Mouse (Mus musculus): ENCODE results near the gene Clec10a. TPM values are rescaled to one million over a fixed set of nuclear protein-coding genes. Genes with fewer than 3 reads are reported as not detected.
"Not testable (repeated sequence)": the region's sequence is repeated elsewhere in the genome, so short reads cannot be mapped to it uniquely, and the experiment has no call there.

Clec10a gene
- polyA plus RNA-seq, 1 experiment from 2014 or later, result not detected

GRCm38 (mm10) chr11:70169471-70169870 lies 13.5 kb downstream of the Clec10a start:
- not testable (repeated sequence) for H3K27me3 ChIP-seq (ENCODE audit: poor library complexity, severe bottlenecking); H3K27ac ChIP-seq; DNase-seq (ENCODE audit: extremely low spot score, low spot score); H3K36me3 ChIP-seq (replicated peaks); H3K9me3 ChIP-seq; H3K4me1 ChIP-seq; H3K4me3 ChIP-seq
- 95% methylated on average over 7 of the region's 7 CpGs for WGBS

GRCm38 (mm10) chr11:70170291-70170690 lies 14.3 kb downstream of the Clec10a start:
- Histone ChIP-seq H3K4me3 (no peak overlapping the region), H3K9me3 (no peaks in the 10 kb centered on the region), H3K27ac (no peak overlapping the region), H3K27me3 (ENCODE audit: poor library complexity, severe bottlenecking) (no peaks in the 10 kb centered on the region), H3K4me1 (peaks cover 5% of the 10 kb centered on the region), H3K36me3 (replicated peaks) (no peaks in the 10 kb centered on the region)
- 84% methylated on average over 7 of the region's 7 CpGs for WGBS
- DNase-seq (ENCODE audit: extremely low spot score, low spot score), result no peak

- H3K4me3 ChIP-seq, result no peak overlapping the region
- WGBS, result 83% methylated on average over 7 of the region's 7 CpGs
- no peak for DNase-seq (ENCODE audit: extremely low spot score, low spot score)
These were observed 15.2 kb downstream of the Clec10a start for GRCm38 (mm10) chr11:70171181-70171580.

GRCm38 (mm10) chr11:70171847-70172246 lies 15.8 kb downstream of the Clec10a start:
- Histone ChIP-seq H3K4me3 (no peak overlapping the region), H3K4me1 (peaks cover 5% of the 10 kb centered on the region), H3K36me3 (replicated peaks) (no peaks in the 10 kb centered on the region), H3K27ac (no peak overlapping the region), H3K9me3 (0 out of 2 replicates have a peak, but pooled peaks cover 4% of the 10 kb centered on the region), H3K27me3 (ENCODE audit: poor library complexity, severe bottlenecking) (no peaks in the 10 kb centered on the region)
- DNase-seq (ENCODE audit: extremely low spot score, low spot score), result no peak
- 58% methylated on average over 3 of the region's 3 CpGs for WGBS

More at GRCm38 (mm10) chr11:70171181-70171580, 15.2 kb downstream of the Clec10a start:
- Histone ChIP-seq H3K4me1 (peaks cover 5% of the 10 kb centered on the region), H3K9me3 (0 out of 2 replicates have a peak, but pooled peaks cover 4% of the 10 kb centered on the region), H3K27ac (no peak overlapping the region), H3K36me3 (replicated peaks) (no peaks in the 10 kb centered on the region), H3K27me3 (ENCODE audit: poor library complexity, severe bottlenecking) (no peaks in the 10 kb centered on the region)

GRCm38 (mm10) chr11:70172298-70172697 lies 16.3 kb downstream of the Clec10a start:
- H3K9me3 ChIP-seq, result 0 out of 2 replicates have a peak, but pooled peaks cover 4% of the 10 kb centered on the region
- DNase-seq (ENCODE audit: extremely low spot score, low spot score), result no peak
- H3K27me3 ChIP-seq (ENCODE audit: poor library complexity, severe bottlenecking), result no peaks in the 10 kb centered on the region
- no peaks in the 10 kb centered on the region for H3K36me3 ChIP-seq (replicated peaks)
- 61% methylated on average over 5 of the region's 5 CpGs for WGBS
- no peak overlapping the region for H3K27ac ChIP-seq
- peaks cover 5% of the 10 kb centered on the region for H3K4me1 ChIP-seq
- H3K4me3 ChIP-seq, result no peak overlapping the region

- Histone ChIP-seq H3K27me3 (ENCODE audit: poor library complexity, severe bottlenecking) (no peaks in the 10 kb centered on the region), H3K4me3 (no peak overlapping the region), H3K9me3 (0 out of 2 replicates have a peak, but pooled peaks cover 4% of the 10 kb centered on the region), H3K4me1 (no peaks in the 10 kb centered on the region), H3K27ac (no peak overlapping the region), H3K36me3 (replicated peaks) (no peaks in the 10 kb centered on the region)
- DNase-seq (ENCODE audit: extremely low spot score, low spot score), result no peak
- 86% methylated on average over 4 of the region's 4 CpGs for WGBS
These were observed 18.5 kb downstream of the Clec10a start for GRCm38 (mm10) chr11:70174491-70174890.

GRCm38 (mm10) chr11:70177647-70178046 lies 21.6 kb downstream of the Clec10a start:
- no peak for DNase-seq (ENCODE audit: extremely low spot score, low spot score)

GRCm38 (mm10) chr11:70178311-70178710 lies 22.3 kb downstream of the Clec10a start:
- H3K36me3 ChIP-seq (replicated peaks), result no peaks in the 10 kb centered on the region
- WGBS, result 89% methylated on average over 11 of the region's 11 CpGs
- H3K27ac ChIP-seq, result no peak overlapping the region
- no peak for DNase-seq (ENCODE audit: extremely low spot score, low spot score)
- no peak overlapping the region for H3K4me3 ChIP-seq
- H3K9me3 ChIP-seq, result 0 out of 2 replicates have a peak, but pooled peaks cover 4% of the 10 kb centered on the region
- no peaks in the 10 kb centered on the region for H3K27me3 ChIP-seq (ENCODE audit: poor library complexity, severe bottlenecking)
- no peaks in the 10 kb centered on the region for H3K4me1 ChIP-seq

More at GRCm38 (mm10) chr11:70177647-70178046, 21.6 kb downstream of the Clec10a start:
- Histone ChIP-seq H3K36me3 (replicated peaks) (no peaks in the 10 kb centered on the region), H3K4me3 (no peak overlapping the region), H3K4me1 (no peaks in the 10 kb centered on the region), H3K27me3 (ENCODE audit: poor library complexity, severe bottlenecking) (no peaks in the 10 kb centered on the region), H3K27ac (no peak overlapping the region), H3K9me3 (0 out of 2 replicates have a peak, but pooled peaks cover 4% of the 10 kb centered on the region)
- WGBS, result 75% methylated on average over 8 of the region's 8 CpGs

- H3K27ac ChIP-seq, result no peak overlapping the region
- no peaks in the 10 kb centered on the region for H3K27me3 ChIP-seq (ENCODE audit: poor library complexity, severe bottlenecking)
- H3K4me3 ChIP-seq, result no peak overlapping the region
- 85% methylated on average over 11 of the region's 11 CpGs for WGBS
- no peak for DNase-seq (ENCODE audit: extremely low spot score, low spot score)
- no peaks in the 10 kb centered on the region for H3K4me1 ChIP-seq
- H3K9me3 ChIP-seq, result 0 out of 2 replicates have a peak, but pooled peaks cover 4% of the 10 kb centered on the region
- H3K36me3 ChIP-seq (replicated peaks), result no peaks in the 10 kb centered on the region
These were observed 22.8 kb downstream of the Clec10a start for GRCm38 (mm10) chr11:70178756-70179155.

GRCm38 (mm10) chr11:70179401-70179800 lies 23.4 kb downstream of the Clec10a start:
- peak; percentile 42 for DNase-seq (ENCODE audit: extremely low spot score, low spot score)

GRCm38 (mm10) chr11:70180496-70180895 lies 24.5 kb downstream of the Clec10a start:
- no peak overlapping the region for H3K4me3 ChIP-seq
- H3K27me3 ChIP-seq (ENCODE audit: poor library complexity, severe bottlenecking), result no peaks in the 10 kb centered on the region
- no peak for DNase-seq (ENCODE audit: extremely low spot score, low spot score)
- no peaks in the 10 kb centered on the region for H3K4me1 ChIP-seq
- WGBS, result 93% methylated on average over 4 of the region's 4 CpGs
- 0 out of 2 replicates have a peak, but pooled peaks cover 4% of the 10 kb centered on the region for H3K9me3 ChIP-seq
- no peaks in the 10 kb centered on the region for H3K36me3 ChIP-seq (replicated peaks)
- no peak overlapping the region for H3K27ac ChIP-seq

More at GRCm38 (mm10) chr11:70179401-70179800, 23.4 kb downstream of the Clec10a start:
- WGBS, result 38% methylated on average over 14 of the region's 14 CpGs
- H3K27ac ChIP-seq, result no peak overlapping the region
- H3K27me3 ChIP-seq (ENCODE audit: poor library complexity, severe bottlenecking), result no peaks in the 10 kb centered on the region
- H3K4me3 ChIP-seq, result no peak overlapping the region
- no peaks in the 10 kb centered on the region for H3K36me3 ChIP-seq (replicated peaks)
- H3K9me3 ChIP-seq, result 0 out of 2 replicates have a peak, but pooled peaks cover 4% of the 10 kb centered on the region
- no peaks in the 10 kb centered on the region for H3K4me1 ChIP-seq

- no peaks in the 10 kb centered on the region for H3K9me3 ChIP-seq
- 85% methylated on average over 7 of the region's 7 CpGs for WGBS
- H3K27me3 ChIP-seq (ENCODE audit: poor library complexity, severe bottlenecking), result no peaks in the 10 kb centered on the region
- H3K36me3 ChIP-seq (replicated peaks), result no peaks in the 10 kb centered on the region
- H3K4me3 ChIP-seq, result no peak overlapping the region
- no peak for DNase-seq (ENCODE audit: extremely low spot score, low spot score)
- no peak overlapping the region for H3K27ac ChIP-seq
- H3K4me1 ChIP-seq, result no peaks in the 10 kb centered on the region
These were observed 29.1 kb downstream of the Clec10a start for GRCm38 (mm10) chr11:70185120-70185519.

GRCm38 (mm10) chr11:70189319-70190134 lies 33.5 kb downstream of the Clec10a start:
- Histone ChIP-seq H3K4me3 (no peak overlapping the region), H3K27ac (no peak overlapping the region), H3K36me3 (replicated peaks) (no peaks in the 10 kb centered on the region), H3K9me3 (no peaks in the 10 kb centered on the region), H3K4me1 (no peaks in the 10 kb centered on the region), H3K27me3 (ENCODE audit: poor library complexity, severe bottlenecking) (no peaks in the 10 kb centered on the region)
- WGBS, result 93% methylated on average over 28 of the region's 28 CpGs
- no peak for DNase-seq (ENCODE audit: extremely low spot score, low spot score)

All from forebrain, embryonic 10.5 days (tissue).